Mouse (Mus musculus) forebrain, embryonic 15.5 days (tissue): Measurements from ENCODE around the gene Zfhx3. TPM values are rescaled to one million over a fixed set of nuclear protein-coding genes. Genes with fewer than 3 reads are reported as not detected.

Source experiments
- ATAC-seq: fragments of 200-750 bp; cut with Nextera tagmentation; replicated peaks from 2 replicates; pipeline ENCODE4 v1.8.0; 2017; ENCODE audit warnings: mild to moderate bottlenecking, moderate TSS enrichment, moderate library complexity
- H3K27ac ChIP-seq: fragments of 300-500 bp; sonication (generic); replicated peaks from 2 replicates; pipeline ENCODE4 v1.5.1; 2015; ENCODE audit warnings: mild to moderate bottlenecking, inconsistent platforms
- H3K27me3 ChIP-seq: fragments of 300-500 bp; sonication (generic); 2 replicates; pipeline ENCODE4 v1.6.1; 2015; ENCODE audit warnings: inconsistent platforms
- H3K36me3 ChIP-seq: fragments of 300-500 bp; sonication (generic); 2 replicates; pipeline ENCODE4 v1.6.1; 2015; ENCODE audit warnings: mild to moderate bottlenecking, inconsistent platforms
- H3K4me1 ChIP-seq: fragments of 300-500 bp; sonication (generic); 2 replicates; pipeline ENCODE4 v1.6.1; 2015; ENCODE audit warnings: inconsistent platforms
- H3K4me2 ChIP-seq: fragments of 300-500 bp; sonication (generic); replicated peaks from 2 replicates; pipeline ENCODE4 v1.6.1; 2015; ENCODE audit warnings: mild to moderate bottlenecking, inconsistent platforms
- H3K4me3 ChIP-seq: fragments of 300-500 bp; sonication (generic); 2 replicates; pipeline ENCODE4 v1.5.1; 2015; ENCODE audit warnings: mild to moderate bottlenecking, inconsistent platforms
- H3K9ac ChIP-seq: fragments of 300-500 bp; sonication (generic); replicated peaks from 2 replicates; pipeline ENCODE4 v1.6.1; 2015; ENCODE audit warnings: mild to moderate bottlenecking, inconsistent platforms
- H3K9me3 ChIP-seq: fragments of 300-500 bp; sonication (generic); 2 replicates; pipeline ENCODE4 v1.6.1; 2016; ENCODE audit warnings: inconsistent platforms
- WGBS: fragments of 180-500 bp; shearing (Covaris S2); methylation state at CpG from one replicate; pipeline ENCODE4 v1.1.7; 2015; ENCODE audit warnings: mixed read lengths; 5-methylcytosine and 5-hydroxymethylcytosine counted together
- polyA plus RNA-seq: library from polyadenylated mRNA; unstranded; fragments of >200 nt; fragmentation: Nextera tagmentation; extraction: Ambion mirVana; gene quantifications from 2 replicates; pipeline ENCODE4 v1.2.1, GENCODE M21; 2015

Zfhx3 gene
- polyA plus RNA-seq, 1 experiment from 2014 or later = 14.9 TPM

DNA sequence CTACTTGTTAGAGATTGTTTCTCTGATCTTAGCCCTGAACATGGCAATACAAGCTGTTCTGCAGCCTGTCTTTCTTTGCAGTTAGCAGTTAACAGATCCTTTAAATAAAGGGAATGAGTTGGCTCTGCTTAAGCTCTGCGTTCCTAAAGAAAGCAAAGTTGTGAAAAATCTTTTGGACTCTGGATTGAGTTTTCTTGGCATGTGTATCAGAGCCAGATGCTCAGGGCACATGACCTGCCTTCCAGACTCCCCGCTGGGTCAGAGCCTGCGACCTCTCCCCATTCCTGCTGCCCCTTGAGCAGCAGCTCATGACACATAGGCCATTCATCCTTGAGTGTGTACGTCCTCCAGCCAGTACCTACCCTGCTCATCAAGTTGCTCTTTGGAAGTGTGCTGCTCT is 81.9 kb downstream of the Zfhx3 start:
- Histone ChIP-seq H3K36me3 (no peaks in the 10 kb centered on the region), H3K9me3 (no peaks in the 10 kb centered on the region), H3K9ac (no peak overlapping the region), H3K27ac (no peak overlapping the region), H3K27me3 (no peaks in the 10 kb centered on the region), H3K4me1 (no peaks in the 10 kb centered on the region), H3K4me2 (no peak overlapping the region), H3K4me3 (no peak overlapping the region)
- ATAC-seq = no peak
- 71% methylated on average over 4 of the region's 4 CpGs for WGBS

DNA sequence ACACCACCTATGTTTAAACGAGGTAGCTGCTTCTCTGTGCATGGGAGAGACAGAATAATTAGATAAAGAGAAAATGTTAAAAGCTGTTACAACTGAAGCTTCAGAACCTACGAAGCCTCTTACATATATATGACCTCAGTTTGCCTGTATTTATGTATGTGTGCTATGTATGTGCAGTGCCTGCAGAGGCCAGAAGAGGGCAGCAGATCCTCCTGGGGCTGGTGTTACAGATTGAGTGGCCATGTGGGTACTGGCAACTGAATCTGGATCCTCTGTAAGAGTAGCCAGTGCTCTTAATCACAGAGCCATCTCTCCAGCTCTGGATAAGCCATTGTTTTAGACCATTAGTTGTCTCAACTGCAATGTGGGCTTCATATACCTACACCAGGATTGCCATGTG is 82.8 kb downstream of the Zfhx3 start:
- H3K27me3 ChIP-seq = no peaks in the 10 kb centered on the region
- H3K9ac ChIP-seq = no peak overlapping the region
- no peak overlapping the region for H3K4me2 ChIP-seq
- no peaks in the 10 kb centered on the region for H3K36me3 ChIP-seq
- ATAC-seq = no peak
- H3K4me3 ChIP-seq = no peak overlapping the region
- 91% methylated on average over 2 of the region's 2 CpGs for WGBS
- no peak overlapping the region for H3K27ac ChIP-seq
- H3K4me1 ChIP-seq = no peaks in the 10 kb centered on the region
- H3K9me3 ChIP-seq = no peaks in the 10 kb centered on the region

DNA sequence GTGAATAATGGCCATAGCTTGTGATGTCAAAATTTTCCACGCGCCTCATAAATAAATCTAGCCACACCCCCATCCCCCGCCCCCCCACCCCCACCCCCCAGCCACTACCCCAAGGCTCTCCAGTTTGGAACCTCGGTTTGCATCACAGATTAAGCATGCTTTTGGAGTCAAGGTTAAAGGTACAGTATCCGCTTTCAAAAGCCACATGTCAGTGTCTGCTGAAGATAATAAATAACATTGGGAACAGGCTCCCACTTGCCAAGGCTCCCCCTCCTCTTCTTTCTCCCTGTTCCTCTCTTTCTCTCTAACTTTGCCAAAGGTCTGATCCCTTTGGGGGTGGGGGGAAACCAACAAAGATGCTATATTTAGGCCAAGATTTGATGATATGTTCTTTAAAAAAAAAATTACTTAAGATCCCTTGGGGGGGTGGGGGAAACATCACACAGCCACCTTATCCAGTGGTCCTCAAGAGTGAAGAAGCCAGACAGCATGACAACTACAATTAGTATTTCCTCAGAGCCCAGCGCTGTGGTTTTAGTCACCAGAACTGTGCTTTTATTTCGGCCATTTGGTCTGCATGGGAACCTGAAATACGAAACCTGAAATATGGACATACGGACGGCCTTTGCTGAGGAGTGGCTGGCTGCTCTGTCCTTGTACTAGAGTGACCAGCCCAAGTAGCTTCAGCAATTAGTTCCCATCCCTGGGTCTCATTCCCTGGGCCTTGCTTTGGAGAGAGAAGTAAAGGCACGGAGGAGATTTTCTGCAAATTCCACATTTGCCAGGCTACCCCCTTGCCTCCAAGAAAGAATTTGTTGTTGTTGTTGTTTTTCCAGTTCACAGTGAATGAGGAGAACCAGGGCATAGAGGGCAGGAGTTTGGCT is 84.4 kb downstream of the Zfhx3 start:
- ATAC-seq = no peak
- Histone ChIP-seq H3K4me3 (no peak overlapping the region), H3K4me1 (no peaks in the 10 kb centered on the region), H3K9me3 (no peaks in the 10 kb centered on the region), H3K4me2 (no peak overlapping the region), H3K36me3 (no peaks in the 10 kb centered on the region), H3K27me3 (no peaks in the 10 kb centered on the region), H3K27ac (no peak overlapping the region), H3K9ac (no peak overlapping the region)
- WGBS = 84% methylated on average over 11 of the region's 11 CpGs

DNA sequence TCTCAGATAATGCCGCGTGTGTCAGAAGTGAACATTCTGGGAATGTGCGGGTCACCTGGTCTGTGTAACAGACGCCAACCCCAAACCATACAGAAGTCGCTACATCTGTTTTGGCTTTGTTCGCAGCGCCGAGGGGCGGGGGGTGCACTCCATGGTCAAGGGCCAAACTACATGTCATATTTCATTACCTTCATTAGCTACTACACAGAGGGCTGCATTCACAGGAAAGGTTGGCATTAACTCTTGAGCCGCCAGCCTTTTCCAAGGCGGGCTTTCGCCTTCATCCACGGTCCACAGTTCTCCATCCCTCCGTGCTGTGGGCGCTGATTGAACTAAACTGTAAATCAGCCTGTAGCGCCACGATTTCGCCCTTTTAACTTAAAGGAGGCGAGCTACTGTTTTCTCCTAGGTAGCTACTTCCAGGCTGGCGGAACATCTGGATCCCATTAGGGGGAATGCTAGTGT is 85.1 kb downstream of the Zfhx3 start:
- no peak overlapping the region for H3K4me2 ChIP-seq
- 72% methylated on average over 20 of the region's 20 CpGs for WGBS

DNA sequence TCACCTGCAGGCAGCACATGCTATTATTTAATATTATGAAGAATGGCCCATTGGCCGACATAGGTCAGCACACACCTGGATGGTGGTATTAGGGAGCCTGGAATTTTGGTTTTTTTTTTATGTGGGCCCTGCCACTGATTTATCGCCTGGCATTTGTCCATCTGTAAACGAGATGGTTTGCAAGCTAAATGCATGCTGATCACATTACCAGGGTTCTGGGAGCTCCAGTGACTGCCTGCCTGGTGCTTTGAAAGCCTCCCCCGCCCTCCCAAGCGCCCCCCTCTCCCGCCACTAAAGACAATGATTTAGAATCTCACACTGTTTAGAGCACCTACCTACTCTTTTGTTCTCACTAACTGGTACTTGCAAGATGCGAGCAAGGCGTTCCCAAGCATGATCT is 86.0 kb downstream of the Zfhx3 start:
- H3K9ac ChIP-seq = no peak overlapping the region
- no peak overlapping the region for H3K4me3 ChIP-seq
- no peaks in the 10 kb centered on the region for H3K36me3 ChIP-seq
- no peaks in the 10 kb centered on the region for H3K9me3 ChIP-seq
- 45% methylated on average over 8 of the region's 8 CpGs for WGBS
- H3K4me2 ChIP-seq = no peak overlapping the region
- H3K27me3 ChIP-seq = no peaks in the 10 kb centered on the region
- no peaks in the 10 kb centered on the region for H3K4me1 ChIP-seq
- no peak for ATAC-seq
- H3K27ac ChIP-seq = no peak overlapping the region

More for the DNA sequence above, 85.1 kb downstream of the Zfhx3 start:
- H3K9me3 ChIP-seq = no peaks in the 10 kb centered on the region
- H3K4me3 ChIP-seq = no peak overlapping the region
- no peaks in the 10 kb centered on the region for H3K36me3 ChIP-seq
- H3K9ac ChIP-seq = no peak overlapping the region
- no peaks in the 10 kb centered on the region for H3K27me3 ChIP-seq
- ATAC-seq = no peak
- no peak overlapping the region for H3K27ac ChIP-seq
- no peaks in the 10 kb centered on the region for H3K4me1 ChIP-seq

DNA sequence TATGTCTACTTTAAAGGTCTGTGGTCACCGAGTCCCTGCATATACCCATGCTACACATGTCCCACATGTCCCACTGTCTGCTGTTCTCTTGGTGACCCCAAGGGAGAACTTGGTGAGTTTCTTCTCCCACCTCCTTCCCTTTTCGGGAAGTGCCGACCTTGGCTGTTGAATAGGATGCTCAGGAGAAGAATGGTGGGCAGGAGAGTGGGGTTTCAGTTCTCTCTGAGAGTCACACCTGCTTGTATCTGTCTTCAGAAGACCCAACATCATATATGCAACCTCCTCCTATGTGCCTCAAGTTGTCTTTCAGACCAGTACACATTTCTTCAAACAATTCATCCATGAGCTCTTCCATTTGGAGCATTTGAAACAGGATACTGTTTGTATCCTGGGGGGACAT is 88.7 kb downstream of the Zfhx3 start:
- WGBS = 97% methylated on average over 3 of the region's 3 CpGs
- no peaks in the 10 kb centered on the region for H3K9me3 ChIP-seq
- no peak for ATAC-seq
- no peaks in the 10 kb centered on the region for H3K4me1 ChIP-seq
- no peak overlapping the region for H3K4me3 ChIP-seq
- H3K27ac ChIP-seq = no peak overlapping the region
- H3K4me2 ChIP-seq = no peak overlapping the region
- H3K9ac ChIP-seq = no peak overlapping the region
- H3K27me3 ChIP-seq = no peaks in the 10 kb centered on the region
- H3K36me3 ChIP-seq = no peaks in the 10 kb centered on the region

DNA sequence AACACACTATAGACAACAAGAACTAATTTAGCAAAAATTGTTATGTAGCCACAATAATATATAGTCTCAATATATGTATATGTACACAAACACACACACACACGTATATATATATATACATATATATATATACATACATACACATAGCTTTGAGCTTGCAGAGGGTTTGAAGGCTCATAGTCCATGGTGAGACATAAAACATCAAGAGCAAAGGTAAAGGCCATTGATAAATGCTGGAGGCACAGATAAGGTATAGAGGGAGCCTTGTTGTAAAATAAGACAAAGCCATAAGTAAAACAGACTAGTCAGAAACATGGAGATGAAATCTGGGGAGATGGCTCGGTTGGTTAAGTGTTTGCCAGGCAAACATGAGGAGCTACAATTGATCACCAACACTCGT is 91.6 kb downstream of the Zfhx3 start:
- Histone ChIP-seq H3K27ac (no peak overlapping the region), H3K9me3 (no peaks in the 10 kb centered on the region), H3K4me2 (no peak overlapping the region), H3K4me1 (no peaks in the 10 kb centered on the region), H3K27me3 (no peaks in the 10 kb centered on the region), H3K36me3 (no peaks in the 10 kb centered on the region), H3K9ac (no peak overlapping the region), H3K4me3 (no peak overlapping the region)
- 80% methylated on average over 3 of the region's 3 CpGs for WGBS
- ATAC-seq = no peak

DNA sequence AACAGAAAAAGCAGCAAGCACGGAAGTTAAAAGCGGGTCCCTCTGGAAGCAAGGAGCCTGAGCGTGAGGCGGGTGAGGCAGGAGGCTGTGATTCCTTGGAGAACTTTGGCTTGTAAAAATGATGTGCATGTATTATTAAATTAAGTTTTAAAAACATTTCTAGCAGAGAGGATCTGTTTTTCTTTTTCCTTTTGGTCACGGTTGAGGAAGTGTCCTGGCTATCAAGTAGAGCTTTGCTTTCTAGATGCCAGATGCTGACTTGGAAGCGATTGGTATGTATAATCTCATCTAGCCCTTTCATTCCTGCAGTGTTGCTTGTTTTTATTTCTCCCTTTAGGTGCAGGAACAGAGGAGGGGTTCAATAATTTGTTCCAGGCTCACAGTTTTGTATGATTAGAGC is 92.3 kb downstream of the Zfhx3 start:
- WGBS = 90% methylated on average over 6 of the region's 6 CpGs
- H3K36me3 ChIP-seq = no peaks in the 10 kb centered on the region
- no peak overlapping the region for H3K4me2 ChIP-seq
- no peaks in the 10 kb centered on the region for H3K27me3 ChIP-seq
- H3K27ac ChIP-seq = no peak overlapping the region
- no peaks in the 10 kb centered on the region for H3K9me3 ChIP-seq
- H3K4me3 ChIP-seq = no peak overlapping the region
- no peak overlapping the region for H3K9ac ChIP-seq
- H3K4me1 ChIP-seq = no peaks in the 10 kb centered on the region
- ATAC-seq = no peak

DNA sequence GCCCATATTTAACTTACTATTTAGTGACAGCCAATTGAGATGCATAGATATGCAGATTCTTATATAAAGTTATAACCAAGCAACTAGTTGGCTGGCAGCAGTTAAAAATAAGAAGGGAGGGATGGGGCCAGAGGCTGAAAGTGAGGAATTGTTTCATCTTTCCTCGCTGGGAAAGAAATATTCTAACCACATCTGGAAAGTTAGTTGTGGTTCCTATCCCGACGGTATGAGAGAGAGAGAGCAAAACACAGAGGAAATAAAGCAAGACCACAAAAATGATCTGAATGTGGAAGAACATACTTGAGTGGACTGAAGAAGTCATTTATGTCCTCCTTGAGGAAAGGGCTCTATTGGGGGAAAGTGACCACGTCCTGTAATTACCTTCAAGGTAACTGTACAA is 101.2 kb downstream of the Zfhx3 start:
- Histone ChIP-seq H3K36me3 (no peaks in the 10 kb centered on the region), H3K4me3 (no peak overlapping the region), H3K9me3 (no peaks in the 10 kb centered on the region), H3K4me2 (no peak overlapping the region), H3K27ac (no peak overlapping the region), H3K9ac (no peak overlapping the region), H3K27me3 (no peaks in the 10 kb centered on the region), H3K4me1 (no peaks in the 10 kb centered on the region)
- ATAC-seq = no peak
- WGBS = 83% methylated on average over 4 of the region's 4 CpGs

DNA sequence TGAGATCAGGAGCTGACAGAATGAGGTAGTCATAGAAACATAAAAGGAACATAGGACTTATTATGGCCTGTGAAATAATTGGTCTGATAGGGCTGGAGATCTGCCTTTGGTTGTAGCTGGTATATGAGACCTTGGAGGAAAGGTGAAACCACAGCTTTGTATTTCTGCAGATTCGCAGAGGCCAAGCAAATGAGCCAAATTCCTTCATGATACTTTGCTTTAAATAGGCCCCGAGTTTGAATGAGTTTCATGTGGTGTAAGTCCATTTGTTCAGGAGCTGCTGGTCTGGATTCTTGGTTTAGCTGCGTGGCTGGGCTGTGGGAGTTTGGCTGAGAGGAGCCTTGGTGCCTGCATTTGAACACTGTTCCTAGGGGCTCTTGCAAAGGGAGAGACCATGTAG is 101.7 kb downstream of the Zfhx3 start:
- no peaks in the 10 kb centered on the region for H3K9me3 ChIP-seq
- ATAC-seq = no peak
- H3K27me3 ChIP-seq = no peaks in the 10 kb centered on the region
- no peak overlapping the region for H3K4me3 ChIP-seq
- no peak overlapping the region for H3K27ac ChIP-seq
- WGBS = 72% methylated on average over 3 of the region's 3 CpGs
- H3K36me3 ChIP-seq = no peaks in the 10 kb centered on the region
- H3K9ac ChIP-seq = no peak overlapping the region
- H3K4me1 ChIP-seq = no peaks in the 10 kb centered on the region
- no peak overlapping the region for H3K4me2 ChIP-seq

DNA sequence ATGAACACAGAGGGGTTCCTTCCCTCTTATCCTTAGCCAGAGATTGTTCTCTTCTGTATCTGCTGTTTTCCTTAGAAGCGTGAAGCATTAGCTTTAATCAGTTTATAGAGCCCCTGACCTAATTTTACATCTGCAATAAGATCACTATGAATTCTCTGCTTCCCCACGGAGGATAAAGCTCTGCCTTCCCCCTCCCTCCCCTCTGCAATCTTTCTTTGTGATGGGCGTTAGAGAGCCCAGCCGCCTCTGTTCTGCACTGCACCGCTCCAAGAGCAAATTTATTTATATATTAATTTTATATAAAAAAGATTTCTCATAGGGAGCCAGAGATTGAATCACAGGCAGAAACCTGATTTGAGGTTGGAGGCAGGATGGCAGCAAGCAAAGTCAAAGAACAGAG is 113.8 kb downstream of the Zfhx3 start:
- no peaks in the 10 kb centered on the region for H3K9me3 ChIP-seq
- no peaks in the 10 kb centered on the region for H3K27me3 ChIP-seq
- H3K27ac ChIP-seq = no peak overlapping the region
- H3K36me3 ChIP-seq = no peaks in the 10 kb centered on the region
- H3K4me2 ChIP-seq = no peak overlapping the region
- H3K4me1 ChIP-seq = no peaks in the 10 kb centered on the region
- H3K9ac ChIP-seq = no peak overlapping the region
- ATAC-seq = no peak
- WGBS = 47% methylated on average over 5 of the region's 5 CpGs
- no peak overlapping the region for H3K4me3 ChIP-seq

DNA sequence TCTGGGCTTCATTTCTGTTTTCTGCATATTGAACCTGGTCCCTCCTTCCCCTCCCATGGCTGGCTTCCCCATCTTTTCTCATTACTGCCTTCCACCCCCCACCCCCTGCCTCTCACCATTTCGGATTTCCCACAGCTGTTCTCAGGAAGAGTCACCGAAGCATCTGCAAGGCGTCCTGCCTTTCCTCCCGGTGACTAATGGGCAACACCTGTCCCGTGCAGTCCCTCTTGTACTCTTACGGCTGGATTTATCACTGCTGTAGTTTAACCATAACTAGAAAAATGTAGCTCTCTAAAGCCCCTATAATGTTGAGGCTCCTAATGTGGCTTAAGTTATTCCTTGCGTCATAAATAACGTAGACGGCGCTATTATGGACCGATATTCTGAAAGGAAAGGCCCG is 119.5 kb downstream of the Zfhx3 start:
- no peak overlapping the region for H3K4me3 ChIP-seq
- H3K27ac ChIP-seq = no peak overlapping the region
- H3K4me2 ChIP-seq = no peak overlapping the region
- H3K9ac ChIP-seq = no peak overlapping the region
- H3K36me3 ChIP-seq = no peaks in the 10 kb centered on the region
- 95% methylated on average over 12 of the region's 12 CpGs for WGBS
- H3K4me1 ChIP-seq = no peaks in the 10 kb centered on the region
- no peak for ATAC-seq
- H3K9me3 ChIP-seq = no peaks in the 10 kb centered on the region
- H3K27me3 ChIP-seq = no peaks in the 10 kb centered on the region

DNA sequence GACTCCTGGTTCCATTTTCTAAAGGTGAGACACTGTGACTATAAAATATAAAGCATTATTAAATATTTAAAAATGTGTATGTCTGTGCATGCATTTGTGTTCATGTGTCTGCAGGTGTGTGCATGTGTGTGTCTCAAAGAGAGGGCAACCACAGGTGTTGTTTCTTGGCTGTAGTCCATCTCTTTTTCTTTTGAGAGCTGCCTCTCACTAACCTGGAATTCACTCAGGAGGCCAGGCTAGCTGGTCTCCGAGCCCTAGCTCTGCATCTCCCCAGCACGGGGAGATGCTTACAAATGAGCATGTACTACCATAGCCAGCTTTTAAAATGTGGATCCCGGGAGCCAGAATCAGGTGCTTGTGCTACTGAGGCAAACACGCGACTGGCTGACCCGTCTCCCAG is 124.7 kb downstream of the Zfhx3 start:
- H3K4me3 ChIP-seq = no peak overlapping the region
- H3K4me2 ChIP-seq = no peak overlapping the region
- no peaks in the 10 kb centered on the region for H3K36me3 ChIP-seq
- 91% methylated on average over 6 of the region's 6 CpGs for WGBS
- H3K4me1 ChIP-seq = 0 out of 2 replicates have a peak, but pooled peaks cover 4% of the 10 kb centered on the region
- no peak overlapping the region for H3K9ac ChIP-seq
- no peak overlapping the region for H3K27ac ChIP-seq
- no peaks in the 10 kb centered on the region for H3K9me3 ChIP-seq
- ATAC-seq = no peak
- no peaks in the 10 kb centered on the region for H3K27me3 ChIP-seq
